Mouse (Mus musculus): Measurements from ENCODE around the gene Adam1a. TPM values are rescaled to one million over a fixed set of nuclear protein-coding genes. Genes with fewer than 3 reads are reported as not detected.
"Not testable (repeated sequence)": the region's sequence is repeated elsewhere in the genome, so short reads cannot be mapped to it uniquely, and the experiment has no call there.

Gene Adam1a
- polyA plus RNA-seq, 1 experiment from 2014 or later = 1.4 TPM

- H3K36me3 ChIP-seq = no peaks in the 10 kb centered on the region
- H3K9me3 ChIP-seq = no peaks in the 10 kb centered on the region
- H3K4me1 ChIP-seq = peaks cover 4% of the 10 kb centered on the region; the same call in 1 of the 2 replicates
- no peaks in the 10 kb centered on the region for H3K27me3 ChIP-seq (ENCODE audit: insufficient read depth, poor library complexity, severe bottlenecking)
- no peak overlapping the region for H3K27ac ChIP-seq
- H3K4me3 ChIP-seq = no peak overlapping the region
- DNase-seq (ENCODE audit: low spot score) = no peak
- WGBS = 83% methylated on average over 7 of the region's 7 CpGs
Measured at GRCm38 (mm10) chr5:121510009-121510408, 35.3 kb downstream of the Adam1a start.

- WGBS = 75% methylated on average over 1 of the region's 1 CpGs
- Histone ChIP-seq H3K27ac (no peak overlapping the region), H3K27me3 (ENCODE audit: insufficient read depth, poor library complexity, severe bottlenecking) (no peaks in the 10 kb centered on the region), H3K4me3 (no peak overlapping the region), H3K4me1 (peaks cover 4% of the 10 kb centered on the region; the same call in 1 of the 2 replicates), H3K36me3 (no peaks in the 10 kb centered on the region), H3K9me3 (no peaks in the 10 kb centered on the region)
- DNase-seq (ENCODE audit: low spot score) = no peak
Measured at GRCm38 (mm10) chr5:121506846-121507245, 38.4 kb downstream of the Adam1a start.

GRCm38 (mm10) chr5:121503231-121503630 lies 42.1 kb downstream of the Adam1a start, which contains the start of gene Adam1b:
Adam1b (minus strand) TSS chr5:121503435.
- DNase-seq (ENCODE audit: low spot score) = no peak
- H3K27ac ChIP-seq = no peak within 1 kb of the TSS
- no peaks in the 10 kb centered on the region for H3K27me3 ChIP-seq (ENCODE audit: insufficient read depth, poor library complexity, severe bottlenecking)
- no peak within 1 kb of the TSS for H3K4me3 ChIP-seq
- H3K36me3 ChIP-seq = no peaks in the 10 kb centered on the region
- 71% methylated on average over 3 of the region's 3 CpGs for WGBS
- peaks cover 4% of the 10 kb centered on the region; the same call in 1 of the 2 replicates for H3K4me1 ChIP-seq
- no peaks in the 10 kb centered on the region for H3K9me3 ChIP-seq

GRCm38 (mm10) chr5:121501424-121501996 lies 43.8 kb downstream of the Adam1a start:
- H3K27me3 ChIP-seq (ENCODE audit: insufficient read depth, poor library complexity, severe bottlenecking); H3K36me3 ChIP-seq; H3K4me3 ChIP-seq; DNase-seq (ENCODE audit: low spot score); H3K27ac ChIP-seq; H3K4me1 ChIP-seq; H3K9me3 ChIP-seq: not testable (repeated sequence)
- WGBS = 73% methylated on average over 11 of the region's 17 CpGs

- H3K27ac ChIP-seq = no peak overlapping the region
- no peak overlapping the region for H3K4me3 ChIP-seq
- H3K9me3 ChIP-seq = no peaks in the 10 kb centered on the region
- 65% methylated on average over 7 of the region's 7 CpGs for WGBS
- H3K36me3 ChIP-seq = no peaks in the 10 kb centered on the region
- H3K27me3 ChIP-seq (ENCODE audit: insufficient read depth, poor library complexity, severe bottlenecking) = no peaks in the 10 kb centered on the region
- H3K4me1 ChIP-seq = no peaks in the 10 kb centered on the region
- no peak for DNase-seq (ENCODE audit: low spot score)
Measured at GRCm38 (mm10) chr5:121500719-121501118, 44.6 kb downstream of the Adam1a start.

GRCm38 (mm10) chr5:121493305-121493704 lies 52.0 kb downstream of the Adam1a start:
- 73% methylated on average over 8 of the region's 8 CpGs for WGBS
- Histone ChIP-seq H3K9me3 (no peaks in the 10 kb centered on the region), H3K4me3 (no peak overlapping the region), H3K36me3 (no peaks in the 10 kb centered on the region), H3K27ac (no peak overlapping the region), H3K27me3 (ENCODE audit: insufficient read depth, poor library complexity, severe bottlenecking) (no peaks in the 10 kb centered on the region), H3K4me1 (no peaks in the 10 kb centered on the region)
- no peak for DNase-seq (ENCODE audit: low spot score)

- Histone ChIP-seq H3K9me3 (no peaks in the 10 kb centered on the region), H3K4me3 (no peak overlapping the region), H3K36me3 (no peaks in the 10 kb centered on the region), H3K27ac (no peak overlapping the region), H3K4me1 (no peaks in the 10 kb centered on the region), H3K27me3 (ENCODE audit: insufficient read depth, poor library complexity, severe bottlenecking) (no peaks in the 10 kb centered on the region)
- DNase-seq (ENCODE audit: low spot score) = no peak
- WGBS = 78% methylated on average over 5 of the region's 5 CpGs
Measured at GRCm38 (mm10) chr5:121484801-121485200, 60.5 kb downstream of the Adam1a start.

- H3K9me3 ChIP-seq = no peaks in the 10 kb centered on the region
Measured at GRCm38 (mm10) chr5:121477680-121478079, 67.6 kb downstream of the Adam1a start.

GRCm38 (mm10) chr5:121476040-121476439 lies 69.2 kb downstream of the Adam1a start:
- no peak overlapping the region for H3K4me3 ChIP-seq
- no peaks in the 10 kb centered on the region for H3K36me3 ChIP-seq
- no peak for DNase-seq (ENCODE audit: low spot score)
- H3K27me3 ChIP-seq (ENCODE audit: insufficient read depth, poor library complexity, severe bottlenecking) = no peaks in the 10 kb centered on the region
- peak overlapping the region; percentile 42; the same call in 1 of the 2 replicates for H3K27ac ChIP-seq
- WGBS = 83% methylated on average over 1 of the region's 1 CpGs
- no peaks in the 10 kb centered on the region for H3K9me3 ChIP-seq
- H3K4me1 ChIP-seq = peaks cover 2% of the 10 kb centered on the region; the same call in 1 of the 2 replicates

More at GRCm38 (mm10) chr5:121477680-121478079, 67.6 kb downstream of the Adam1a start:
- DNase-seq (ENCODE audit: low spot score) = no peak
- WGBS = 33% methylated on average over 3 of the region's 3 CpGs
- H3K27ac ChIP-seq = no peak overlapping the region
- no peaks in the 10 kb centered on the region for H3K27me3 ChIP-seq (ENCODE audit: insufficient read depth, poor library complexity, severe bottlenecking)
- no peaks in the 10 kb centered on the region for H3K36me3 ChIP-seq
- H3K4me1 ChIP-seq = no peaks in the 10 kb centered on the region
- no peak overlapping the region for H3K4me3 ChIP-seq

- no peaks in the 10 kb centered on the region for H3K27me3 ChIP-seq (ENCODE audit: insufficient read depth, poor library complexity, severe bottlenecking)
- peaks cover 9% of the 10 kb centered on the region for H3K4me1 ChIP-seq
- no peaks in the 10 kb centered on the region for H3K36me3 ChIP-seq
- peak overlapping the region; percentile 32; the same call in 1 of the 2 replicates for H3K27ac ChIP-seq
- H3K4me3 ChIP-seq = no peak overlapping the region
- DNase-seq (ENCODE audit: low spot score) = no peak
- no peaks in the 10 kb centered on the region for H3K9me3 ChIP-seq
- WGBS = 68% methylated on average over 7 of the region's 7 CpGs
Measured at GRCm38 (mm10) chr5:121474610-121475009, 70.7 kb downstream of the Adam1a start.

GRCm38 (mm10) chr5:121472411-121472810 lies 72.9 kb downstream of the Adam1a start:
- 85% methylated on average over 2 of the region's 2 CpGs for WGBS
- no peak for DNase-seq (ENCODE audit: low spot score)

GRCm38 (mm10) chr5:121469566-121469965 lies 75.7 kb downstream of the Adam1a start:
- Histone ChIP-seq H3K4me1 (peaks cover 12% of the 10 kb centered on the region), H3K27me3 (ENCODE audit: insufficient read depth, poor library complexity, severe bottlenecking) (no peaks in the 10 kb centered on the region), H3K9me3 (no peaks in the 10 kb centered on the region), H3K27ac (no peak overlapping the region), H3K4me3 (no peak overlapping the region), H3K36me3 (no peaks in the 10 kb centered on the region)
- no peak for DNase-seq (ENCODE audit: low spot score)
- 28% methylated on average over 3 of the region's 3 CpGs for WGBS

More at GRCm38 (mm10) chr5:121472411-121472810, 72.9 kb downstream of the Adam1a start:
- Histone ChIP-seq H3K36me3 (no peaks in the 10 kb centered on the region), H3K4me3 (no peak overlapping the region), H3K9me3 (no peaks in the 10 kb centered on the region), H3K4me1 (peaks cover 12% of the 10 kb centered on the region), H3K27ac (no peak overlapping the region), H3K27me3 (ENCODE audit: insufficient read depth, poor library complexity, severe bottlenecking) (no peaks in the 10 kb centered on the region)

Measured in heart, embryonic 10.5 days (tissue).